Mouse (Mus musculus) brown adipose tissue, adult 24 weeks (tissue): ENCODE measurements around the gene Dlx4. TPM values are rescaled to one million over a fixed set of nuclear protein-coding genes. Genes with fewer than 3 reads are reported as not detected.
A peak's percentile ranks its signal among the peaks of the same experiment; 100 is the strongest.

Experiments
- H3K27ac ChIP-seq: fragments of 200-500 bp; replicated peaks from 2 replicates; pipeline ENCODE4 v1.5.1; 2012; ENCODE audit warnings: low read depth, mild to moderate bottlenecking, low read length
- H3K4me1 ChIP-seq: fragments of 200-500 bp; 2 replicates; pipeline ENCODE4 v1.6.1; 2012; ENCODE audit warnings: low read length, mixed read lengths; ENCODE audit not compliant: control insufficient read depth, insufficient read depth, insufficient read length
- H3K4me3 ChIP-seq: fragments of 200-500 bp; 2 replicates; pipeline ENCODE4 v1.5.1; 2012; ENCODE audit warnings: low read depth, mild to moderate bottlenecking, low read length, moderate library complexity; ENCODE audit not compliant: insufficient read depth
- polyA plus RNA-seq: library from polyadenylated mRNA; stranded (reverse); fragments of >200 nt; gene quantifications from 2 replicates; pipeline ENCODE4 v1.2.4, GENCODE M21; 2012; ENCODE audit not compliant: missing spikeins, insufficient read depth, insufficient read length

The Dlx4 gene
- polyA plus RNA-seq, 1 experiment, result not detected

- Histone ChIP-seq H3K4me1 (no peaks in the 10 kb centered on the region), H3K27ac (no peak overlapping the region), H3K4me3 (no peak overlapping the region)
These were observed 19.5 kb downstream of the Dlx4 start for GRCm38 (mm10) chr11:95126272-95127245.

GRCm38 (mm10) chr11:95125366-95125948 is 20.6 kb downstream of the Dlx4 start:
- H3K4me1 ChIP-seq, result no peaks in the 10 kb centered on the region
- no peak overlapping the region for H3K4me3 ChIP-seq
- no peak overlapping the region for H3K27ac ChIP-seq

GRCm38 (mm10) chr11:95122100-95122489 is 24.0 kb downstream of the Dlx4 start:
- no peaks in the 10 kb centered on the region; the same call in 1 of the 2 replicates for H3K4me1 ChIP-seq
- H3K27ac ChIP-seq, result no peak overlapping the region
- no peak overlapping the region for H3K4me3 ChIP-seq

GRCm38 (mm10) chr11:95121161-95122099 is 24.6 kb downstream of the Dlx4 start:
- Histone ChIP-seq H3K4me1 (no peaks in the 10 kb centered on the region; the same call in 1 of the 2 replicates), H3K27ac (no peak overlapping the region), H3K4me3 (peak overlapping the region; percentile 34; the same call in 1 of the 2 replicates)

- no peak overlapping the region for H3K4me3 ChIP-seq
These were observed 25.4 kb downstream of the Dlx4 start for GRCm38 (mm10) chr11:95120633-95121020.

GRCm38 (mm10) chr11:95119990-95120632 is 26.0 kb downstream of the Dlx4 start, which contains the start of gene Dlx3:
Dlx3 (plus strand) TSS chr11:95120119.
- H3K4me1 ChIP-seq, result no peaks in the 10 kb centered on the region; the same call in 1 of the 2 replicates
- H3K4me3 ChIP-seq, result 0 out of 2 replicates have a peak within 1 kb of the TSS, but pooled peaks have one; percentile 3
- no peak within 1 kb of the TSS for H3K27ac ChIP-seq

More at GRCm38 (mm10) chr11:95120633-95121020, 25.4 kb downstream of the Dlx4 start:
- no peak overlapping the region for H3K27ac ChIP-seq
- H3K4me1 ChIP-seq, result no peaks in the 10 kb centered on the region; the same call in 1 of the 2 replicates

GRCm38 (mm10) chr11:95118505-95118904 is 27.6 kb downstream of the Dlx4 start:
- no peak overlapping the region for H3K4me3 ChIP-seq
- no peak overlapping the region for H3K27ac ChIP-seq
- H3K4me1 ChIP-seq, result no peaks in the 10 kb centered on the region; the same call in 1 of the 2 replicates

GRCm38 (mm10) chr11:95117030-95117429 is 29.0 kb downstream of the Dlx4 start:
- Histone ChIP-seq H3K4me1 (no peaks in the 10 kb centered on the region; the same call in 1 of the 2 replicates), H3K27ac (no peak overlapping the region)

GRCm38 (mm10) chr11:95110081-95110480 is 36.0 kb downstream of the Dlx4 start:
- Histone ChIP-seq H3K27ac (no peak overlapping the region), H3K4me3 (no peak overlapping the region), H3K4me1 (no peaks in the 10 kb centered on the region)

More at GRCm38 (mm10) chr11:95117030-95117429, 29.0 kb downstream of the Dlx4 start:
- no peak overlapping the region for H3K4me3 ChIP-seq

GRCm38 (mm10) chr11:95109000-95109399 is 37.1 kb downstream of the Dlx4 start:
- Histone ChIP-seq H3K4me3 (no peak overlapping the region), H3K27ac (no peak overlapping the region), H3K4me1 (peaks cover 2% of the 10 kb centered on the region)

GRCm38 (mm10) chr11:95106440-95107236 is 39.4 kb downstream of the Dlx4 start:
- peaks cover 7% of the 10 kb centered on the region for H3K4me1 ChIP-seq
- H3K27ac ChIP-seq, result no peak overlapping the region
- H3K4me3 ChIP-seq, result no peak overlapping the region

GRCm38 (mm10) chr11:95105274-95105874 is 40.7 kb downstream of the Dlx4 start:
- H3K27ac ChIP-seq, result no peak overlapping the region
- peak overlapping the region; percentile 2; the same call in 1 of the 2 replicates for H3K4me3 ChIP-seq

GRCm38 (mm10) chr11:95104266-95104665 is 41.8 kb downstream of the Dlx4 start:
- Histone ChIP-seq H3K4me3 (no peak overlapping the region), H3K4me1 (peaks cover 7% of the 10 kb centered on the region), H3K27ac (peak overlapping the region; percentile 39)

More at GRCm38 (mm10) chr11:95105274-95105874, 40.7 kb downstream of the Dlx4 start:
- peaks cover 7% of the 10 kb centered on the region for H3K4me1 ChIP-seq
